Mouse (Mus musculus) intestine, postnatal 0 days (tissue): Measurements from ENCODE around the gene Zmynd10. TPM values are rescaled to one million over a fixed set of nuclear protein-coding genes. Genes with fewer than 3 reads are reported as not detected.

Experiments used
- ATAC-seq: fragments of 200-750 bp; cut with Nextera tagmentation; 2 replicates; pipeline ENCODE4 v1.8.0; 2017; ENCODE audit warnings: mild to moderate bottlenecking, moderate TSS enrichment, moderate library complexity
- H3K27ac ChIP-seq: fragments of 300-500 bp; sonication (generic); 2 replicates; pipeline ENCODE4 v1.5.1; 2014; ENCODE audit warnings: mild to moderate bottlenecking, low read depth, low read length, moderate library complexity
- H3K27me3 ChIP-seq: fragments of 300-500 bp; sonication (generic); replicated peaks from 2 replicates; pipeline ENCODE4 v1.6.1; 2014; ENCODE audit warnings: low read length, mixed read lengths; ENCODE audit not compliant: control insufficient read depth, insufficient read depth
- H3K36me3 ChIP-seq: fragments of 300-500 bp; sonication (generic); 2 replicates; pipeline ENCODE4 v1.6.1; 2014; ENCODE audit warnings: mild to moderate bottlenecking, moderate library complexity; ENCODE audit not compliant: control insufficient read depth, insufficient read depth
- H3K4me1 ChIP-seq: fragments of 300-500 bp; sonication (generic); replicated peaks from 2 replicates; pipeline ENCODE4 v1.6.1; 2014; ENCODE audit warnings: antibody characterized with exemption, low read length, mixed read lengths; ENCODE audit not compliant: control insufficient read depth, insufficient read depth
- H3K4me2 ChIP-seq: fragments of 300-500 bp; sonication (generic); replicated peaks from 2 replicates; pipeline ENCODE4 v1.6.1; 2014; ENCODE audit warnings: low read depth, mild to moderate bottlenecking, moderate library complexity
- H3K4me3 ChIP-seq: fragments of 300-500 bp; sonication (generic); 2 replicates; pipeline ENCODE4 v1.5.1; 2014; ENCODE audit warnings: low read depth, low read length
- H3K9ac ChIP-seq: fragments of 300-500 bp; sonication (generic); 2 replicates; pipeline ENCODE4 v1.6.1; 2014; ENCODE audit warnings: mild to moderate bottlenecking, low read depth, low read length
- H3K9me3 ChIP-seq: fragments of 300-500 bp; sonication (generic); 2 replicates; pipeline ENCODE4 v1.6.1; 2016; ENCODE audit warnings: mixed run types; ENCODE audit not compliant: control insufficient read depth
- CTCF ChIP-seq: sonication (generic); IDR thresholded peaks from 2 replicates; pipeline ENCODE4 v1.5.1; 2016; ENCODE audit warnings: low read depth, mild to moderate bottlenecking, control low read depth, antibody characterized with exemption, moderate library complexity
- WGBS: fragments of 180-500 bp; shearing (Covaris S2); extraction: QIAGEN DNeasy Blood & Tissue Kit; methylation state at CpG from one replicate; pipeline ENCODE4 v1.1.7; 2014; 5-methylcytosine and 5-hydroxymethylcytosine counted together
- polyA plus RNA-seq: library from polyadenylated mRNA; unstranded; fragments of >200 nt; fragmentation: Nextera tagmentation; extraction: Ambion mirVana; gene quantifications from 2 replicates; pipeline ENCODE4 v1.2.1, GENCODE M21; 2015

Zmynd10 gene
- polyA plus RNA-seq, 1 experiment from 2014 or later = 5.0 TPM

DNA sequence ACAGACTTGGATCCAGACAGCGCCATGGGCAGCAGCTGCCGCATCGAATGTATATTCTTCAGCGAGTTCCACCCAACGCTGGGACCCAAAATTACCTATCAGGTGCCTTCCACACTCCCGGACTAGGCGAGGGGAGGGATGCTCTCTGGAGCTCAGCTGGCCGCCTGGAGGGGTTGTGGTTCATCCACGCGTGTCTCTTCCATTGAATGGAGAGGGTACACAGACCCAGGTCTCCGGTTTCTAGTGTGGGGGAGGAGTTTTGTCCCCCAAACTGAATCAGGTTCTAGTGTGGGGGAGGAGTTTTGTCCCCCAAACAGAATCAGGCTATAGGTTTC lies 4.8 kb upstream of the Zmynd10 start:
- Histone ChIP-seq H3K36me3 (peaks cover 38% of the 10 kb centered on the region), H3K4me2 (peak overlapping the region; percentile 85), H3K4me1 (no peaks in the 10 kb centered on the region; the same call in none of the 2 replicates), H3K27ac (no peak overlapping the region), H3K4me3 (peak overlapping the region; percentile 69), H3K9me3 (no peaks in the 10 kb centered on the region), H3K9ac (peak overlapping the region; percentile 57), H3K27me3 (no peaks in the 10 kb centered on the region)
- ATAC-seq = no peak
- under 1% methylated on average over 11 of the region's 11 CpGs for WGBS
- TF ChIP-seq CTCF = no peak

- 38% methylated on average over 8 of the region's 8 CpGs for WGBS
- ATAC-seq = no peak
- Histone ChIP-seq H3K4me3 (peak overlapping the region; percentile 69), H3K9me3 (no peaks in the 10 kb centered on the region), H3K27ac (no peak overlapping the region), H3K4me1 (no peaks in the 10 kb centered on the region; the same call in none of the 2 replicates), H3K27me3 (no peaks in the 10 kb centered on the region), H3K9ac (no peak overlapping the region; the same call in 1 of the 2 replicates), H3K4me2 (peak overlapping the region; percentile 85), H3K36me3 (peaks cover 35% of the 10 kb centered on the region)
- no peak for TF ChIP-seq CTCF
These were observed 4.4 kb upstream of the Zmynd10 start for GRCm38 (mm10) chr9:107542721-107543120.

DNA sequence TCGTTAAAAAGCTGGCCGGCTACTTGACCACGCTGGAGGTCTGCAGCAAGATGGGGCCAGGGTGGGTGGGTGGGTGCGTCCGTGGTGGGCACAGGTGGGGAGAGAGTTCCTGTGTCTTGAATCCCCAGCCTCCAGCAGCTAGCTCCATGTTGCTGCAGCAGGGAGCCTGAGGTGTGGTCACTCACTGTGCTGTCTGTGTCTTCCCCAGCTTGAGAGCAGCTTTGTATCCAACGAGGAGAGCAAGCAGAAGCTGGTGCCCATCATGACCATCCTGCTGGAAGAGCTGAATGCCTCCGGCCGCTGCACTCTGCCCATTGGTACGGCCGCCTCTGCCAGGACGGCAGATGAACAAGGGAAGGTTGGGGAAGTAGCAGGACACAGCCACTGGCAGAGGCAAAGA lies 3.8 kb upstream of the Zmynd10 start:
- no peaks in the 10 kb centered on the region for H3K9me3 ChIP-seq
- ATAC-seq = no peak
- no peak overlapping the region for H3K27ac ChIP-seq
- peaks cover 29% of the 10 kb centered on the region for H3K36me3 ChIP-seq
- no peaks in the 10 kb centered on the region; the same call in none of the 2 replicates for H3K4me1 ChIP-seq
- 90% methylated on average over 11 of the region's 11 CpGs for WGBS
- no peak overlapping the region for H3K4me2 ChIP-seq
- H3K27me3 ChIP-seq = no peaks in the 10 kb centered on the region
- TF ChIP-seq CTCF = no peak
- H3K4me3 ChIP-seq = no peak overlapping the region
- no peak overlapping the region for H3K9ac ChIP-seq

DNA sequence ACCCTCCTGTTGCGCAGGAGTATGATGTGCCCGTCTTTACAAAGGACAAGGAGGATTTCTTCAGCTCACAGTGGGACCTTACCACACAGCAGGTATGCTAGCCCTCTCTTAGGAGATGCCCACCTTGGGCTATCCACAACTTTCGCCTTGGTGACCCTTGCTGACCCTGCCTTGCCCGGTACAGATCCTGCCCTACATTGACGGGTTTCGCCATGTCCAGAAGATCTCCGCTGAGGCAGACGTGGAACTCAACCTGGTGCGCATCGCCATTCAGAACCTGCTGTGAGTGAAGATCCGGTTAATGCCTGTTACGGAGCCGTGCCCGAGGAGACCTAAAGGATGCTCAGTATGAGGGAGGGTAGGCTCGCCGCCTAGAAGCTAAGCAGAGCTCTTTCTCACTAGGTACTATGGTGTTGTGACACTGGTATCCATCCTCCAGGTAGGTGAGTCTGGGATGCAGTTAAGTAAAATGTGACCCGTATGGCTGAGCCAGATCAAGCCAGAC lies 2.9 kb upstream of the Zmynd10 start:
- no peaks in the 10 kb centered on the region for H3K27me3 ChIP-seq
- H3K4me1 ChIP-seq = no peaks in the 10 kb centered on the region; the same call in none of the 2 replicates
- 96% methylated on average over 17 of the region's 17 CpGs for WGBS
- no peak for TF ChIP-seq CTCF
- ATAC-seq = no peak
- H3K36me3 ChIP-seq = peaks cover 22% of the 10 kb centered on the region
- H3K9ac ChIP-seq = no peak overlapping the region
- H3K4me3 ChIP-seq = no peak overlapping the region
- H3K4me2 ChIP-seq = no peak overlapping the region
- no peak overlapping the region for H3K27ac ChIP-seq
- no peaks in the 10 kb centered on the region for H3K9me3 ChIP-seq

GRCm38 (mm10) chr9:107544729-107545128 lies 2.4 kb upstream of the Zmynd10 start:
- Histone ChIP-seq H3K36me3 (peaks cover 17% of the 10 kb centered on the region), H3K4me1 (no peaks in the 10 kb centered on the region; the same call in none of the 2 replicates), H3K4me3 (no peak overlapping the region), H3K27me3 (no peaks in the 10 kb centered on the region), H3K4me2 (no peak overlapping the region), H3K27ac (no peak overlapping the region), H3K9me3 (no peaks in the 10 kb centered on the region), H3K9ac (no peak overlapping the region)
- no peak for ATAC-seq
- TF ChIP-seq CTCF = no peak
- 89% methylated on average over 12 of the region's 12 CpGs for WGBS

DNA sequence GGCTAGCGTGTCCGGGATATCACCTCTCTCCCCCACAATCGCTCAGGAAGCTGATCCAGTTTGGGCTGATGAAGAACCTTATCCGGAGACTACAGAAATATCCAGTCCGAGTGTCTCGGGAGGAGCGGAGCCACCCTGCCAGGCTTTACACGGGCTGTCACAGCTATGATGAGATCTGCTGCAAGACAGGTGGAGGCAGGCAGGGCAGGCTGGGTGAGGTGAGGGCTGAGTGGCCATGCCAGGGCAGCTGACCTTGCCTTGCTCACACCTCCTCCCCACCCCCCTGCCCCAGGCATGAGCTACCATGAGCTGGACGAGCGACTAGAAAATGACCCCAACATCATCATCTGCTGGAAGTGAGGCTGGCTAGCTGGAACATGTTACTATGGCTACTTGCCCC lies 1.9 kb upstream of the Zmynd10 start:
- no peak for ATAC-seq
- H3K4me3 ChIP-seq = no peak overlapping the region
- 87% methylated on average over 10 of the region's 10 CpGs for WGBS
- H3K27me3 ChIP-seq = no peaks in the 10 kb centered on the region
- no peak overlapping the region for H3K4me2 ChIP-seq
- no peak overlapping the region for H3K27ac ChIP-seq
- peaks cover 12% of the 10 kb centered on the region; the same call in 1 of the 2 replicates for H3K36me3 ChIP-seq
- TF ChIP-seq CTCF = no peak
- H3K9me3 ChIP-seq = no peaks in the 10 kb centered on the region
- no peaks in the 10 kb centered on the region; the same call in none of the 2 replicates for H3K4me1 ChIP-seq
- no peak overlapping the region for H3K9ac ChIP-seq

GRCm38 (mm10) chr9:107545602-107546001 lies 1.5 kb upstream of the Zmynd10 start:
- Histone ChIP-seq H3K9me3 (no peaks in the 10 kb centered on the region), H3K4me3 (no peak overlapping the region), H3K9ac (no peak overlapping the region), H3K36me3 (peaks cover 12% of the 10 kb centered on the region; the same call in 1 of the 2 replicates), H3K4me2 (no peak overlapping the region), H3K4me1 (no peaks in the 10 kb centered on the region; the same call in none of the 2 replicates), H3K27ac (no peak overlapping the region), H3K27me3 (no peaks in the 10 kb centered on the region)
- no peak for ATAC-seq
- TF ChIP-seq CTCF = peak; percentile 96
- 8% methylated on average over 3 of the region's 3 CpGs for WGBS
